Mouse (Mus musculus) bone marrow macrophage, adult 2 months (primary cell): ENCODE results near the gene Sec11a.
"Not testable (repeated sequence)": the region's sequence is repeated elsewhere in the genome, so short reads cannot be mapped to it uniquely, and the experiment has no call there.

Experiments used
- CTCF ChIP-seq: IDR thresholded peaks from 2 replicates; pipeline ENCODE4 v1.5.1; 2012; ENCODE audit warnings: low read depth, mild to moderate bottlenecking, low read length, moderate library complexity
- POLR2A ChIP-seq: IDR thresholded peaks from 2 replicates; pipeline ENCODE4 v1.6.1; 2012; ENCODE audit warnings: mild to moderate bottlenecking, low read depth, low read length, borderline replicate concordance

DNA sequence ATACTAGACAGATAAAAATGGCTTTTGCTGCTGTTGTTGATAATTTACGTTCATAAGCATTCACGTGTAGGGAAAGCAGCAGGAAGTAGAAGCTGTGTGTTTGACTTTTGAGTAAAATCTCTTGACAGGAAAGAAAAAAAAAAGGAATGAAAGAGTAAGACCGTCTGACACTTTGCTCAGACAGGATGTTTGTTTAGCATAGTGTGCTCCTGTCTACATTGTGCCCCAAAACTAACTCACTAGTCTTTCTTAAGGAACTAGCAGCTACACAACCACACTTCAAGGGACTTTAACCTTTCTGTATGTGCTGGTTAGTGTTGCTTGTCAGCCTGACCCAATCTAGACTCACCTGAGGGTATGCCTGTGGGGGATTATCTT is 26.0 kb upstream of the Sec11a start:
- not testable (repeated sequence) for TF ChIP-seq CTCF, POLR2A
